Mouse (Mus musculus): ENCODE data around the gene Calr4.

Gene Calr4

GRCm38 (mm10) chr4:109234185-109234584 is at the start of gene Calr4:
TSS of gene Calr4 (plus strand) at chr4:109234485.
- no peak for DNase-seq (ENCODE audit: extremely low spot score, low read depth, low spot score)

GRCm38 (mm10) chr4:109185616-109186405 is 48.5 kb upstream of the Calr4 start:
- no peak for DNase-seq (ENCODE audit: extremely low spot score, low read depth, low spot score)

DNA sequence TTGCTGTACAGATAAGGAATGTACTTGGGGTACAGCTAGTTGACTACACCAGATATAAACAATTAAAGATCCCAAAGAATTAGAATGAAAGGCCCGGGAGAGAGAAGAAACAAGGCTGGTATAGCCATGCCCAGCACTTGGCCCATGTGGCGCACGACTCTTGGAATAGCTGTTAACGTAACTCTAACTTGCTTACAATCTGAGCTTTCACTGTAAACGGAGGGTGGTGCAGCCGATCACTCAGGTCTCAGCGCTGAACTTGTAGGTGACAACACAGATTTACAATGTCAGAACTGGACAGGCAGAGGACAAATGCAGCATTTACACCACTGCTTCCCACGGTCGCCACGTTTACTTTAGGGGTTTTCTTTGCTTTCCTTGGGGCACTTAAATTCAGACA is 42.7 kb upstream of the Calr4 start:
- DNase-seq (ENCODE audit: extremely low spot score, low read depth, low spot score): no peak

DNA sequence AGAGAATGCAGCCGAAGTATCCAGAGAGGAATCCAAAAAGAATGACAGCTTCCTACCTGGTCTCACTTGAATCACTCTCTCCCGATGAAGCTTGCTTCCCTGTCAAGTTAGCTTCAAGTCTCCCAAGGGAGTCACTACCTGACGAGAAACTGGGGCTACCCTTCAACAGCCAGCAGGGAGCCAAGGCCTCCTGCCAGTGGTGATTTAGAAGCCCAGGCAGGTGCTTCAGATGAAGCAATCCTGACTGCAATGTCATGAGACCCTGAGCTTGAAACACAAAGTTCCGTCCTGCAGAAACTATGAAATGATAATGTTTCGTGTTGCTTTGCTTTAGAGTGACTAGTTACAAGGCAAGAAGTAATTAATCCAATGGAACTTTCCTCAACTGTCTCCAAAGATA is 40.4 kb upstream of the Calr4 start:
- DNase-seq (ENCODE audit: extremely low spot score, low read depth, low spot score): no peak

GRCm38 (mm10) chr4:109195900-109196629 is 38.2 kb upstream of the Calr4 start:
- no peak for DNase-seq (ENCODE audit: extremely low spot score, low read depth, low spot score)

- DNase-seq (ENCODE audit: extremely low spot score, low read depth, low spot score): no peak
These were observed 35.2 kb upstream of the Calr4 start for GRCm38 (mm10) chr4:109199069-109199468.

DNA sequence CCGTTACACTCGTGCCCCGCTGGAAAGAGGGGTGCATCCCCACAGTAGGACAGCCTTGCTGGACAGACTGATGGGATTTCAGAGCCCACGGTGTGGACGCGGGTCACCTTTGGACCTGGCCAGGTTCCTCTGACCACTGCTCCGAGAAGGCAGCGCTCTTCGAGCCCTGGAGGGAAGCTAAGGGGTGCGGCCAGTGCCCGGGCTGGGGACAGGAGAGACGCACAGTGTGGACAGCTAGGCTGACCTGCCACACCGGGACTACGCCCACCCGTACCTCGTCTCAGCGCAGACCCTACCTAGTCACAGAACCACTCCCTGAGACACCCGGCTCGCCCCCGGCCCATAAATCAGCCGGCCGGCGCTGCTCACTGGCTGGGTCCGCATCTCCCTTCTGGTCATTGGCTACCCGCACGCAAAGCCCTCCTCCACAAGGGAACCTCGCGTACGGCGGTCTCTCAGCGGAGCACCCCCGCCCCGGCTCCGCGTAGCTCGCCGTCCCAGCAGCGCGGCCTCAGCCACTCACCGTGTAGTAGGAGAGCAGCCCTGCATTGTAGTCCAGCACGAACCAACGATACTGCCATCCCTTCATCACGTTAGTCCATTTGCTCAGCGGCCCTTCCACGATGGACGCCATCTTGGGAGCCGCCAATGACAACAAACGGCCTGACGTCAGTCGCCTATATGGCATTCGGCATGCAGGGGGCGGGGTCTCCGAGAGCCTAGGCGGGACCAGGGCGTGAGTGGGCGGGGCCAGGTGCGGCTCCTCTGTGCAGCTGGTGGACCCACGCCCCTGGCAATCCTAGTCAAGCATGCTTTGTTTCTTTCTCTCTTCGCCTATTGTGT is 32.5 kb upstream of the Calr4 start, which contains the start of gene Osbpl9:
Gene Osbpl9, minus strand, starts transcription at position 691 of the 843 bp plus-strand sequence.
- DNase-seq (ENCODE audit: extremely low spot score, low read depth, low spot score): peak; percentile 86

GRCm38 (mm10) chr4:109203931-109204330 is 30.4 kb upstream of the Calr4 start:
- no peak for DNase-seq (ENCODE audit: extremely low spot score, low read depth, low spot score)

- no peak for DNase-seq (ENCODE audit: extremely low spot score, low read depth, low spot score)
These were observed 29.9 kb upstream of the Calr4 start for GRCm38 (mm10) chr4:109204416-109204815.

- DNase-seq (ENCODE audit: extremely low spot score, low read depth, low spot score): no peak
These were observed 26.8 kb upstream of the Calr4 start for GRCm38 (mm10) chr4:109207524-109207923.

DNA sequence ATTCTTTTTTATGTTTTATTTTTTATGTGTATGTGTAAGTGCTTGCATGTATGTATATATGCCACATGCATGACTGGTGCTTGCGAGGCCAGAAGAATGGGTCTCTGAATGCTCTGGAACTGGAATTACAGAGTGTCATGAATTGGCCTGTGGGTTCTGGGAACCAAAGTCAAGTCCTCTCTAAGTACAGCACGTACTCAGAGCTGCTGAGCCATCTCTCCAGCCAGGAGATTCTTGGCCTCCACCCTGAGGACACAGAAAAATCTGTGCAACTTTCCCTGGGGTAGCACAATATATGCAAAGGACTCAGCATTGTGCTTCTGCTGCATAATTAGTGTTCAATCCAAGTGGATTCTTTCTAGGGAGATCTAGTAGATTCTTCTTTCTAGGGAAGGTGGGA is 24.0 kb upstream of the Calr4 start:
- DNase-seq (ENCODE audit: extremely low spot score, low read depth, low spot score): no peak

DNA sequence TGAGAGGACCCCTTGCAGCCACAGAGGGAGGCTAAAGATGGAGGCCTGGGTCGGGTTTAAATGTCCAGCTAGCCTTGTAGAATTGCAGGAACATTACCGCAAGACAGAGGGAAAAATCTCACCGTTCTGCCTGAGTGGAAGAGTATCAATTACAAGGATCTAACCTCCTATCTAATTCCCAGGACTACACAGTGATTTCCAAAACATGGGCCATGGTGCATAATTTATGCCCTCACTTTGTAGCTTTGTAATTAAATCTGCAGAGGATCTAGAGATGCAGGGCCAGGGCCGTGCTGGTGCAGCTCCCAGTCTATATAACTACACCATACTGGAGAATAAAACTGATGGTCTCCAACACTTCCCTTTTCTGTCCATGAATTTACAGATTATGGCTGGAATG is 23.4 kb upstream of the Calr4 start:
- no peak for DNase-seq (ENCODE audit: extremely low spot score, low read depth, low spot score)

GRCm38 (mm10) chr4:109213986-109214385 is 20.3 kb upstream of the Calr4 start:
- DNase-seq (ENCODE audit: extremely low spot score, low read depth, low spot score): no peak

DNA sequence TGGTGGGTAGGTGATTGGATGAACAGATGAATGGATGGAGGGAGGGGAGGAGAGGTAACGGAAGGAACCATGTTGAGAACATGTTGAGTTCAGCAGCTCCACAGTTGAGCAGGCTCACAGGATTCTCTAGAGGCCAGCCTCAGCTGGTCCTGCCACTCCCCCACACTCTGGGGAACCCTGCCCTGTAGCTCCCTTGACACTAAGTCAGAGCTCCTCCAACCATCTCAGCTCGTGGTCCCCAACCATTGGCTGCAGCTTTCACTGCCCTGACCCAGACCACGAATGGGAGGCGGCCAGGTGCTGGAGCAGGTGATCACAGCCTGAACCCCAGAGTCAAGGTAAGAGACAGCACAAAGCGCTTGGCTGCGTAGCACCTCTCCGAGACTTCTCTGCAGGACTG is 16.3 kb upstream of the Calr4 start:
- DNase-seq (ENCODE audit: extremely low spot score, low read depth, low spot score): no peak

GRCm38 (mm10) chr4:109220441-109220940 is 13.8 kb upstream of the Calr4 start:
- no peak for DNase-seq (ENCODE audit: extremely low spot score, low read depth, low spot score)

GRCm38 (mm10) chr4:109222001-109222400 is 12.3 kb upstream of the Calr4 start:
- no peak for DNase-seq (ENCODE audit: extremely low spot score, low read depth, low spot score)

- DNase-seq (ENCODE audit: extremely low spot score, low read depth, low spot score): no peak
These were observed 9.3 kb upstream of the Calr4 start for GRCm38 (mm10) chr4:109224762-109225552.

DNA sequence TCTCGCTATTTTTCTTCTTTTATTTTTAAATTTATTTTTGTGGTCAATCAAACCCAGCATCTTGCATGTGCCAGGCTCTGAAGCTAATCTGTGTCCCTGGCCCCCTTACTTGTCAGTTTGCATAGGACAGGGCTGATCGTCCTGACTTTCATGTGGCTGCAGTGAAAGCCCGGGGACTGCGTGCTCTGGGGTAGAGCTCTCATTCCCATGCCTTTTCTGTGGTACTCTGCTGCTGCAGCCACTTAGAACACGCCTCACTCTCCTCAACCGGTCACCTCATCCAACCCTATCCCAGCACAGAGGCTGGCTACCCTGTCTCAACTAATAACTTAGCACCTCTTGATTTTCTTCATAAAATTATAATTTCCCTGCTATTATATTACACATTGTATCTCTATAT is 8.7 kb upstream of the Calr4 start:
- DNase-seq (ENCODE audit: extremely low spot score, low read depth, low spot score): no peak

- no peak for DNase-seq (ENCODE audit: extremely low spot score, low read depth, low spot score)
These were observed 8.2 kb upstream of the Calr4 start for GRCm38 (mm10) chr4:109226071-109226470.

DNA sequence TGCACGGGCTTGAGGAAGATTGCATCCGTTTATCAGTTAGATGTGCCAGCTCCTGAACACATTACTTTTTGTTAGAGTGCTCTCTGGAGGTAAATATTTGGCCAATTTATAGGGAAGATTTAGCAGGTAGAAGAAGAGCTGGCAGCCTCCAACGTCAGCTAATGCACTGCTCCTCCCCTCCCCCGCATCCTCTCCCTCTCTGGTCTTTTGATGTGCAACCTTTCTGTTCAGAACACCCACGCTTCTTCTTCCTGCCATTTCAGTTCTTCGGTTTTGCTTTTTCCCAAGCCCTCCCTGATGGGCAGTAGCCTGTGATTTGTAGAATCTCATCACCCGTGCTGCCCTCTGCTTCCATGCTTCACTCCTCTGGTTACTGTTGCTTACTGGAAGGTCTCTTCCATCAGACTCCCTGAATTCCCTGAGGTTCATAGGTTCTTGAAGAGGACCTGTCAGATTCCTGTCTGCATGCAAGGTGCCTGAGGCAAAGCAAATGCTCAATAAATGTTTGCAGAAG is 4.5 kb upstream of the Calr4 start:
- no peak for DNase-seq (ENCODE audit: extremely low spot score, low read depth, low spot score)
